Mouse (Mus musculus) thymus, postnatal 4 days (tissue): Measurements from ENCODE around the gene Usp33.

Experiments
- DNase-seq: peaks from one replicate; pipeline ENCODE4 v3.0.0; 2021

Gene Usp33

DNA sequence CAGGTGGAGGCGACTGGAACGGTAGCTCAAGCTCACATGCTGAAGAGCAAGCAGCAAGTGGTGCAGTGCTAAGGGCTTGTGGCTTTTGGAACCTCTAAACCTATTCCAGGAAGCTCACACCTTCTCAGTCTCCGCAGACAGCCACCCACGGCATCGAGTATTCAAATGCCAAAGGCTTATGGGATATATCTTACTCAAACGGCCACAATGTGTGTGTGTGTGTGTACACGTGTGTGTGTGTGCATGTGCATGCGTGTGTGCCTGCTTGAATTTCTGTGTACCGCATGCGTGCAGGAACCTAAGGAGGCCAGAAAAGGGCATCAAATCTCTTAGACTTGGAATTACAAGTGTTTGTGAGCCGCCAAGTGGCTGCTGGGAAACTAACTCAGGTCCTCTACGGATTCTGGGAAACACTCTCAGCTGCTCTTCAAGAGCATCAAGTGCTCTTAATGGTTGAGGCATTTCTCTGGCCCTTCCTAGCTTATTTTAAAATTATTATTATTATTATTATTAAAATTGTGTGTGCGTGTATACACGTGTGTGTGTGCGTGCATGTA lies 3.2 kb upstream of the Usp33 start:
- no peak for DNase-seq

DNA sequence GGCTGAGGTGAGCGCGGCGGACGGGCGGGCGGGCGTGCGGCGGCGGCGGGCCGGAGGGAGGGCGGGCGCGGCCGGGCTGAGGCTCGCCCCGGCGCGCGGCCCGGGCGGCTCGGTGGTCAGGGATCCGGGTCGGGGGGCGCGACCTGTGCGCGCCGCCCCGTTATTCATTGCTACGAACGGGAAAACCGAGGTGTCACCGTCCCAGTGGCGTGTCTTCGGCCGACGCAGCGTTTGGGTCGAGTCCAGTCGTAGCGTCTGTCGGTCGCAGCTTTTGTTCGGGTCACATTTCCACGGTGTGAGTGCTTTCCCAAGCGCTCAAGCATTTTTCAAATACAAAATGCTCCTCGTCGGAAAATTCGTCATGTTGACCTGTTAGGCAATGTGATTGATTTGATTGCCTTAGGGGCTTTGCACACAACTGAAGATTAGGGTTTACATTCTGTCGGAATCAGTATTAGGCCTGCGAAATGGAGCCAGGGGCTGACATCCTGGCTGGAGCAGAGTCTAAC lies 409 bp downstream of the Usp33 start:
- DNase-seq = no peak

DNA sequence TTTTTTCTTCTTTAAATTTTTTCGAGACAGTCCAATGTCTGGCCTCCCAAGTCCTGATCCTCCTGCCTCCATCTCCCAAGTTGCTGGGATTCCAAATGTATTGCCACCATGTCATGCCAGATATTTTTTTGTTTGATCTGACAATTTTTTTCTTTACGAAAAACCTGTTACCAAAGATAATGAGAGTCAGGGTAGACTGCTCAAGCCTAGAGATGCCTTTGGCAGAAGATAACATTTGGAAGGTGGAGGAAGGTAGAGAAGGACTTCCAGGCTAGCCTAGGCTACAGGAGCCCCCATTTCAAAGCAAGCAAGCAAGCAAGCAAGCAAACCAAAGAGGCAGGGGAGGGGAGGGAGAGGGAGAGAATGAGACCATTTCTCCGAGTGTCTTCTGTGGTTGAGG lies 949 bp downstream of the Usp33 start:
- DNase-seq = no peak

DNA sequence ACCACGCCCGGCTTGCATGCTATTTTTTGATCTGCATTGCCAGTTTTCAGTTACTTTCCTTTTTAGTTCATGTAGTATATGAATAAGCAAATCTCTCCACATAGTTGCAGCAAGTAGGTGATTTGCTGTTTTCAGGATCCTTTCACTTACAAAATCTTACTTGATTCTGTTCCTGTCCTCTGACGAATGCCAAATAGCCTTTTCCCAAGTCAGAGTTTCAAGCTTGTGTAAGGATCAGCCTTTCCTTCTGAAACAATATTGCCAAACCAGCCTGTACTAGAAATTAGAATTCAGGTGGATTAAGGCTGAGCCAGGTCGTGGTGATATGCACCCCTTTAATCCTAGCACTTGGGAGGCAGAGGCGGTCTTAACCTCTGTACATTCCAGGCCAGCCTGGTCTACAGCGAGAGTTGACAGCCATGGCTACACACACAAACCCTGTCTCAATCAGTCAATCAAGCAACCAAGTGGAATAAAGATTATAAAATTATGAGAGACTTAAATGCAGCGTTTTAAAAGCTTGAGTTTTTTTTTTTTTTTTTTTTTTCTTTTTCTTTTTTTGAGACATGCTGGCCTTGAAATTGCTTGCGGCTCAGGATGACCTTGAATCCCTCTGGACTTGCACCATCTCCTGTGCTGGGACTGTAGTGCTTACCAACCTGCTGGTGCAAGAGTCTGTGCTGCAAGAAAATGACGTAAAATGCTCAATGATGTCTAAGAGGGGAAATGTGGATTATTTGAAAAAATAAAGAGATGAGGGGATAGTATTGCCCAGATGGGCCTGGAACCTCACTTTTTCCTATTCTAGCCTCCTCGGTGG lies 1.9 kb downstream of the Usp33 start:
- DNase-seq = no peak

DNA sequence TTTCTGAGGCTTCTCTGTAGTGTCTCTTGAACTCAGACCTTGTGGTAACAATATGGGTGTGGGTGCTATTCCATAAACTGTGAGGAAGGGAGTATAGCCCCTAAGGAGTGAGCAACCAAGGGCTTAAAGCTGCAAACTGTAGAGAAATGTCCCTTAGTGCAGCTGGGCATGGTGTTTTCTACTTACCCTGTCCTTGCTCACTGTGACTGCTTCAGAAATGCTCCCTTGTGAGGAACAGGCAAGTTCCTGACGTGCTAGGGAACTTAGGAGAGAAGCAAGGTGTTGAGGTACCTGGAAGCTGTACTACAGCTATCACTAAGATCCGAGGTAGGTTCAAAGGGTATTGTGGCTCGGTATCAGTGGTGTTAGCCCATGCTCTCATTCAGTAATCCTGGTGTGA lies 4.2 kb downstream of the Usp33 start:
- DNase-seq = no peak

DNA sequence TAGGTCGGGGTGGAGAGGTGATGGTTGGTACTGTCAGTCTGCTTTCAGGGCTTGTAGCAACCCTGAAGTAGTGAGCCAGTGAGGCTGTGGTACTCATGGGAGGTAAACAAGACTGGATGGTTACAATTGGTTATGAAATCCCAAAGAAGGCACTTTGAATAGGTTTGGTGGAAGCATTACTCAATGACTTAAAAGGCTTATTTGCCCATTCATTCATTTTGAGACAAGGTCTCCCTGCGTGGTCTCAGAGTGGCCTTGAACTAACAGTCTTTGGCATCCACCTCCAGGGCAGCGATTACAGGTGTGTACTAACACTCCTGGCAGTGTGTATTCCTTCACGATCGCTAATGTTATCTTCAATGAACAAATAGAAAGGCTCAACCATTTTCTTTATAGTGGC lies 4.7 kb downstream of the Usp33 start:
- no peak for DNase-seq

DNA sequence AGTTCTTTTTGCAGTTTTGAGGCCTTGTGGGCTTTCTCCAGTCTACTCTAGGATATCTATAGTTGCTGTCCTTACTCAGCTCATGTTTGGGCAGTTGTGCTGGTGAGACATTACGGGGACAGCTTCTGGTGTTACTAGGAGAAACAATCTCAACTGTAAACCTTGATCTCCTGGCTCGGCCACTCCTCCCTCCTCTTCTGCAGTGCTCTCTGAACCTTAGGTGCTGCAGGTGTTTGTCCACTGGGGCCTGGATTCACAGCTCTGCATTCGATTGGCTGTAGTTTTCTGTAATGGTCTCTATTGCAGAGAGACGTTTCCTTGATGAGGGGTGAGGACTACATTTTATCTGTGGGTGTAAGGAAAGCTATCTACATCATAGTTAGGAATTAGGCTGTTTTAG lies 6.0 kb downstream of the Usp33 start:
- no peak for DNase-seq

DNA sequence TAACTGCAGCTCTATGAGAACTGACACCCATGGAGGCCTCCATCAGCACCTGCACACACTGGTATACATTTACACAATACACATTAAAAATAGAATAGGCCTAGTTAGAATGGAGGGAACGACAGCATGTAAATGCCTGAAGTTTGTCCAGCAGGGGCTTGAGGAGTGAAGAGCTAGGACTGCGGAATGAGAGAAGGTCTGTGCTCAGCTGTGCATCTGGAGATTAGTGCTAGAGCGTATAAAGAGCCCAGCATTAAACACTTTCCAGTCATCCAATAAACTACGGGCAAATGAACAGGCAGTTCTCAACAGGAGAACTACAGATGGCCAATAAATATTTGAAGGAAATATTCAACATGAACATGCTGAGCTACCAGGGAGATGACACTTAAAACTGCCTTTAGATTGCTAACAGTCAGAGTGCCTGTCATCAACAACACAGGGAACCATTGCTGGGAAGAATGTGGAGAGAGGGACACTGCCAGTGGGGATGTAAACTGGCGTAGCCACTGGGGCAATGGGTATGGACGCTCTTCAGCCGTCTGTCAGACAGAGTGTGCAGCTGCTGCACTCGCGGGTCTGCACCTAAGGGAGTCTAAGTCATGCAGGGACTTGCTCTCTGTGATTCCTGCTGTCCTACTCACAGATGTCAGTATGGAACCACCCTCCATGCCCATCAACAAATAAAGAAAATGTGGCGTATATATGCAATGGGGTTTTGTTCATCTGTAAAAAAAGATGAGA lies 7.3 kb downstream of the Usp33 start:
- DNase-seq = no peak

DNA sequence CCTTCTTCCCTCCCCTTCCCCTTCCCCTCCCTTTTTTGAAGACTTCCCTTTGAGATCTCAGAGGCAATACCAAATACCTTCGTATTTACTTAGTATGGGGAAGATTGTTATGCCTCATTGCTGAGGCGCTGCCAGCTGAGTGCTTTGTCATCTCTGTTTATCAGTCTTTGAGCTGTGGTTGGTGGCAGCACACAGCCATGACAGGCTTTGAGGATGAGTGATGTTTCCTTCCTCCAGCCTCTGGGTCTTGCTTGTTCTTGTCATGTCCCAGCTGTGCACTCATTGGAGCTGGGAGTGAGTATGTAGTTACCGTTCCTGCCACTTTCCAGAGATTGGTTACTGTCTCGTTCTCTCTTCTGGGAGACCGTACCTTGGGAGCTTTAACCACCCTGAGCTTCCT lies 9.1 kb downstream of the Usp33 start:
- peak; percentile 40 for DNase-seq

DNA sequence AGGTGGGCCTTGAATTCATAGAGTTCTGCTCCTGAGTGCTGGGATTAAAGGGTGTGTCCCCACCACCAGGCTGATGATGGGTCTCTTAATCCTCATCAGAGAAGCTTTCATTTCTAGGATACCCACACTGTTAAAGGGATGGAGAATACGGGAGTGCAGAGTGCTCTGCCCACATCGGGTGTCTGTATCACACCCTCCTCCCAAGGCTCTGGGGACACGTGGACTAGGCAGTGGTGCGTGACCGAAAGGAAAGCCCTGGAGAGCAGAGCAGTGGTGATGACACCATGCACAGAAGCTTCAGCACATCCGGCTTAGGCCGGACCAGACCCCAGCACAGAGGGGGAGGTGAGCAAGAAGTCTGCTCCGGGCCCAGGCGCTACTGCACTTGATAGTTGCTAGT lies 10.5 kb downstream of the Usp33 start:
- no peak for DNase-seq

DNA sequence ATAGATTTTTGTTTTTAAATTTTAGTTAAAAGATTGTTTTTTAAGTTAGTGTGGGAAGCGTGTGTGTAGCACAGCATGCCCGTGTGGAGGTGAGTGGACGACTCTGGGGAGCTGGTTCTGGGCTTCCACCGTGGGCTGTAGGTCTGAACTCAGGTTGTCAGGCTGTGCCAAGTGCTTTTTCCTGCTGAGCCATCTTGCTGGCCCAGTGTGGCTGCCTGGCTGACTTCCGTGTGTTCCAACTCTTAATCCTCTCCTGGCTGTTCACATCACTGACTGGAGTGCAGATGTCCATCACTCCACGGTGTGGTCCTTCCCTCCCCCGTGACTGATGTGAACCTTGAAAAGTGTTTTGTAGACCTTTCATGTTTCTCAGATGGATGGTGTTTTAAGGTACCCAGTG lies 12.9 kb downstream of the Usp33 start:
- DNase-seq = no peak

DNA sequence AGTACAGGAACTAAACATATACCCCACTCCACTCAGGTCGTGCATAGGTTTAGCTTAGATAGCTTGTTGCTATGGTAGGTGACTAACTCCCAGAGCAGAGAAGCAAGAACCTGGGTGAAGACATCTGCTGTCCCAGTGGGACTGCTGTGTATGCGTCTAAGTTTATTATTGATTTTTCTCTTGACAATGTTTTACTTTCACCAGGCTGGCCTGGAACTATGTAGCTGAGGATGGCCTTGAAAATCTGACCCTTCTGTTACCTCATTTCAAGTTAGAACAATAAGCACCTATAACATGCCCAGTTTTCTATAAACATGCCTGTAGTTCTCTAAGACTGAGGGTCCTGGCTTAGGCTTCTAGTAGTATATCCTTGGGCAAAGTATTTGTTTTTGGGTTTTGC lies 17.9 kb downstream of the Usp33 start:
- no peak for DNase-seq

DNA sequence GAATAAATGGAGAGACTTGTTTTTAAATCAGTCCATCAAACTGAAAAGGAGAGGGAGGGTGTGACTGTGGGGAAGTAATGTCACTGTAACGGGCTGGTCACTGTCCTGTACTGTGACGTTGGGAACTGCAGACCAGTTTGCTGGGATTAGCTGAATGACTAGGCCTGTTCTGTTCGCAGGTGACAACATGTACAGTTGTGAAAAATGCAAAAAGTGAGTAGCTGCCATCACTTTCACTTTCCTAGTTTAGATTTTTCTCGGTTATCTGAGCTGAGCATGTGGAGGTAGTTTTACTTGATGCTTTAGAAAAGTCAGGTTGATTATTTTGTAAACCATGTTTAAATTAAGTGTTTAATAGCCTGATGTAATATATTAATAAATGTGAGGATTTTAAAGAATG lies 29.8 kb downstream of the Usp33 start:
- no peak for DNase-seq

DNA sequence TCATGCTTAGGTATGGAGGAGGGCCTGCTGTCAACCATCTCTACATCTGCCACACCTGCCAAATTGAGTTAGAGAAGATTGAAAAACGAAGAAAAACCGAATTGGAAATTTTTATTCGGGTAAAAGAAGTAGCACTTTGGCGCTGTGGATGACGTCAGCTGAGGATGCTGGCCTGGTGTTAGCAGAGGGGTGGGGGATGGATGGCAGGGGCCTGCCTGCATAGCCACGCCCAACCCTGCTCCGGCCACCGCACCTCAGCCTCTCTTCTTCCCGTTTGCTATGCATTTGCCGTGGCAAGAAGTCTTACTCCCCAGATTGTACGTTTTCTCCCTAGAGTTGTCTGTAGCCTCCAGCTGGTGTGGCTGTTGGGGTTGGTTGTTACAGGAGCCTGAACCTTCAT lies 37.8 kb downstream of the Usp33 start:
- DNase-seq = no peak

DNA sequence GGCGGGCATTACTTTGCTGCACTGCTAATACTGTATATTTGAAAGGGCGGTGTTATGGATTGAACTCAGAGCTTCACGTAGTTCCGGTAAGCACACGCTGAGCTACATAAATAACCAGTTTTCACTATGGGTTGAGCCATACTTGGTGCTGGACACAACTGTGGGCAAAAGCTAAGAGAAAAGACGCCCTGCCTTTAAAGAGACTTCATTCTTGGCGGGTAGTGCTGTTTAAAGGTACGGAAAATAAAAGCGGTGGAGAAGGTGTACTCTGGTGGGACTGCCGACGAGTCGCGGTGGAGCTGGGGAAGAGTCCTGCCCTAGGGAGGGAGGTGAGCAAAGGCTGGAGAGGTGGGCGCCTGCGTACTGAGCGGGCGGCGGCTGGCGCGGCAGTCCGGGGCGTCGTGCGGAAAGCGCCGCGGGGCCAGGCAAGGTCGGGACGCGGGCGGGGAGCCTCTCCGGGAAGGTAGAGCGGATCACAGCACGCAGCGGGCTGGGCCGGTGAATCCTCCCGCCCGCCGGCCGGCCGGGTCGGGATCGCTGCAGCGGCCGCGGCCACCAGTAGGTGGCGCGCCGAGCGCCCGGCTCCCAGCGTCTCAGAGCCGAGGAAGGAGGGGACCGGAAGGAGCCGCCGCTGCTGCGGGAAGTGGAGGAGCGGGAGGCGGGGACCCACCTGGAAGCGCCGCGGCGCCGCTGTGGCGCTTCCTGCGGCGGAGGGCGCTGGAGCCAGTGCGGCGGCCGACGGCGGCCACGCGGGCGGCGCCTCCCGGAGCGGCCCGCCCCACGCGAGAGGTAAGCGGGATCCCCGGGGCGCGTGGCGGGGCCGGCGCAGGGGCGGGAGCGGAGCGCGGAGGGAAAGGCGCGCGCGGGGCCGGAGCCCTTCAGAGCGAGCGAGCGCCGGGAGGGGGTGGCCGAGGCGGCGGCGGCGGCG lies 49.3 kb downstream of the Usp33 start, which contains the start of gene Zzz3:
Zzz3 (plus strand) TSS at position 124 of the 928 bp plus-strand sequence.
- DNase-seq = peak; percentile 91

DNA sequence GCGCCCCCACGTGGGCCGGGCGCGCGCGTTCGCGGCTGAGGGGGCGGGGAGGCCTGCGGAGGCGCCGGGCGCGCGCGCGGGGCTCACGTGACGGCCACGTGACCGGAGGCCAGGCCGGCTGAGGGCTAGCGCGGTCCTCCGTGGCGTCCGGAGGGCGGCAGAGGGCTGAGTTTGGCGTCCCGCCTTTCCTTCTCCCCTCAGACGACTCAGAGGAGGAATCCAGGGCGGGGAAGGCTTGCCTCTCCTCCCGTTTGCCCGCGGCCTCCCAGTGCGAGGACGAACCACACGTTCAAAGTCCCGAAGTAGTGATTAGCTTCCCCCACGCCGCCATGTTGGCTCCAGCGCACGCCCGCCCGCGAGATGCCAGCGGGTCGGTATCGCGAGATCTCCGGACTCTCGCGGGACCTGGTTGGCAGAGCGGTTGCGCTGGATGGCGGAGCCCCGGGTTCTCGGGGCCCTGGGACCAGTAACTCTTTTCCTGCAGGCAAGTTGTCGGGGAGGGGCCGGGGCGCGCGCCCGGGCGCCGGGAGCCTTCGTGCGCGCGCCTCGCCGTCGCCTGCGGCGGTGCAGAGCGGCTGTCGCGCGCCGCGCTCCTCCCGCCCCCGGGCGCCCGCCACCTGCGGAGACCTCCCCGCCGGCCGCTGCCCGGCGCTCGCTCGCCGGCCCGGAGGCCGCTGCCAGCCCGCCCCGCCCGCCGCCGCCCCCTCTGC lies 50.2 kb downstream of the Usp33 start:
- DNase-seq = peak; percentile 99

DNA sequence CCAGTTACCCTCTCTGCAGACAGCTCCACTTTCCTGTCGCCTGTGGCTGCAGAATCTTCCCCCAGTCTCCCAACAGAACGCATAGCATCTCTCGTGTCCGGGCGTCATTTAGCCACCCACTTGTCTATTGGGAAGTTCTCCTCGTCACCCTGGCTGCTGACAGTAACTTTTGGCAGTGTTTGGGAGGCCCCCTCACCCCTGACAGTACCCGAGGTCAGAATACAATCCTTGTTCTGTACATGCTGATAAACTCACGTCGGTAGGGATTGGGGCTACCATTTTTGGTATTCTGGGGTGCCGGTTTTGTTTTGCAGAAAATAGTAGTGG lies 50.7 kb downstream of the Usp33 start:
- no peak for DNase-seq

DNA sequence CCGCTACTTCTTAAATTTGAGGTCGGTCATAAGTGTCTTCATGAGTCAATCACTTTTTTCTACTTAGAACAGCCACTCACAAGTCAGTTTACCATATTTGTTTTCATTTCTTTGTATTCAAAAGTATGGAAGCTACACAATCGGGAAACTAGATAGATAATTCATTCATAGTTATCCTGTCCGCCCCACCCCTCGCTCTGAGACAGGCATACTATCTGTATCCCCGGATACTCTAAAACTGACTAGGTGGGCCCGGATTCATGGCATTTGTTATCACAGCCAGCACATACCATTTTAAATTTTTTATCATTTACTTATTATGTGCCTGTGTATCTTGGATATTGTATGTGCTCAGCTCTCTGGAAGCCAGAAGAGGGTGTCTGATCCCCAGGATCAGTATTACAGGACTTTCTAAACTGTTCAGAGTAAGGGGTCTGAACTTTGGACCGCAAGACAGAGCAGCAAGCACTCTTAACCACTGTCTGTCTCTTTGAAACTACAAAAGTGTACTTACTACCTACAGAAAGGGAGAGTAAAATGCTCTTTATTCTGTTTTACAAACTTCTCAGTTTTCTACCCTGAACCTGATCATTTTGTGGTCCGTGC lies 51.2 kb downstream of the Usp33 start:
- no peak for DNase-seq

DNA sequence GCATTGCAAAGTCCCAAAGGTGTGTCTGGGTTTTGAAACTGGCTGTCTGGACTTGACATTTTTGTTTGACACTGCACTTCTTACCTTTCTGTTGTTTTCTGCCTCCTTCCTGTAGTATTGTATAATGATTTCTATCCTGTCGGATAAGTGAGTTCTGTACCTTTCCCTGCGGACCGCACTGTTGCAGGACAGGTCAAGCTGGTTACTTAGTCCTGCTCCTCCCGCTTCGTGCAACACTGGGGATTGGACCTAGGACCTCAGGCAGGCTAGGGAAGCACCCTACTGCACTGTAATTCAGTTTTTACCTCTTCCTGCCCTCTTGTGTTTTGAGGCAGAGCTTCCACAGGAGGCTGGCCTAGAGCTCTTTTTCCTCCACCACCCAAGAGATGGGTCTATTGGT lies 54.2 kb downstream of the Usp33 start:
- no peak for DNase-seq

DNA sequence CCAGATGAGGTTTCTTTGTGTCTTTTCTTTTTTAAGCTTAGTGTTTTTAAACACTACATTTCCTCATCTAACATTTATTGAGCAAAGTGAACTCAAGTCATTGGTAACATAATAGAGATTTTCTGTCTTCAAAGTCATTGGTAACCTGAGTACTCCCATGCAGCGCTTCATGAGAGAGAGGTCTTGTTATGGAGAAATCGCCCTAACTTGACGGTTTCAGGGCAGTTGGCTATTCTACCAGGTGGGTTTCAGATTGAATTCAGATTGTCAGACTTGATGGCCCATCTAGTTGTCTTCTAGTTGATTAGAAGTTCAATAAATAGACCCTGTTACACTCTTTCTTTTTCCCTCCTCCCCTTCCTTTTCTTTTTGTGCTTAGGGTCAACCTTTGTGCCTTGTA lies 54.6 kb downstream of the Usp33 start:
- DNase-seq = no peak

DNA sequence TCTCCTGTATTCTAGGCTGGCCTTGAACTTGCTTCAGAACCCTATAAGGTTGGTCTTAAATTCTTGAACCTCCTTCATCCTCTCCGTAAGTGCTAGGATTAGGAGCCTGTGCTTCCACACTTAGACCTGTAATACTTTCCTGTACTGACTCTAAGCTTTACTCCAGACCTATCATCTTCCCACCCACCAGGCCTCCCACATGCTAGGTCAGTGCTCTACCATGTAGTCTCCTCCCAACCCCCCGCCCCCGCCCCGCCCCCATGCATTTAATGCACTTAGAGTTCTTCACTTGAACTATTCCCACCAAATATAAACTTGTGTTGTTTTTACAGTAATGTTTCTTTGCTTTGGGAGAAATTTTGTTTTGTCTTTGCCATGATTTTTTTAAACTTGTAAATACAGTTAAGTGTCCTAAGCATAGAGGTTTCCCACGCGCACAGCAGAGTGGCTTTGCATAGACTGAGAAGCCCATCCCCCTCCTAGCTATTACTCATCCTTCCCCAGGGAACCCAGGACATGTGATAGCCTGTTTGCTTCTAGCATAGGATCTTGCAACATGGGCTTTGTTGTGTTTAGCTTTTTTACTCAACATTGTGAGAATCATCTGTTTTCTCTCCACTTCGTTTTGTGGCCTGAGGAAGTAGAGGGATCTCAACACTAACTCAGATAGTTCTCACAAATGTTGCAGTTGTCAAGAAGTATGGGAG lies 55.8 kb downstream of the Usp33 start:
- no peak for DNase-seq
